Mouse (Mus musculus): Measurements from ENCODE around the gene Pnkd. TPM values are rescaled to one million over a fixed set of nuclear protein-coding genes. Genes with fewer than 3 reads are reported as not detected.
A peak's percentile ranks its signal among the peaks of the same experiment; 100 is the strongest.
"Not testable (repeated sequence)": the region's sequence is repeated elsewhere in the genome, so short reads cannot be mapped to it uniquely, and the experiment has no call there.

Gene Pnkd
- total RNA-seq, 1 experiment from 2014 or later, result 17.2 TPM

DNA sequence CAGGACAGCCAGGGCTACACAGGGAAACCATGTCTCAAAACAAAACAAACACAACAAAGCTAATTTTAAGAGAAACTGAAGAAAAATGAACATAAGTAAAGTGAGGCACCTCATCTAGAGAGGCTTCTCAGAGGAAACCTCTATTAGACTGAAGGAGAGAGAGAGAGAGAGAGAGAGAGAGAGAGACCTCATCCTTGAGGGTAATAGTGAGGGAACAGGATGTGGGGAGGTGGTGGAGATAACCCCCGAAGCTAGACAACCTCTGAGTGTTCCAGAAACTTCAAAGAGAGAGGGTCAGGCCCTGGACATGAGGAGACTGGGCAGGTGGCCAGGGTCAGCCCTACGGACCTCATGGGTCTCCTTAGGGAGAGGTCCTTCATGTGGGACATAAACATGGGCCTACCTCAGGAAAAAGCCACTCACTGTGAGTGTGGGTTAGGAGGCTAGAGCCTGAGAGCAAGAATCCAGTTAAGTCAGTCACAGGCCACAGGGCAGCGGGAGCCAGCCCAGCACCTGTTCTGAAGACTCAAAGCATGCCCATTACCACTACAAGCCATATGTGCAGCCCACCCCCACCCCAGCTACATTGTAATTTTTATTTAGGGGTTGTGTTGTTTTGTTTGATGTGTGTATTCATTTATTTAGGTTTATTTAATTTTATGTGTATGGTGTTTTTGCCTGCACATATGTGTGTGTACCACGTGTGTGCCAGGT, 31.5 kb downstream of the Pnkd start:
- 0 out of 2 replicates have a peak, but pooled peaks have one; percentile 27 for ATAC-seq (replicated peaks; ENCODE audit: low read depth, poor library complexity, severe bottlenecking)

DNA sequence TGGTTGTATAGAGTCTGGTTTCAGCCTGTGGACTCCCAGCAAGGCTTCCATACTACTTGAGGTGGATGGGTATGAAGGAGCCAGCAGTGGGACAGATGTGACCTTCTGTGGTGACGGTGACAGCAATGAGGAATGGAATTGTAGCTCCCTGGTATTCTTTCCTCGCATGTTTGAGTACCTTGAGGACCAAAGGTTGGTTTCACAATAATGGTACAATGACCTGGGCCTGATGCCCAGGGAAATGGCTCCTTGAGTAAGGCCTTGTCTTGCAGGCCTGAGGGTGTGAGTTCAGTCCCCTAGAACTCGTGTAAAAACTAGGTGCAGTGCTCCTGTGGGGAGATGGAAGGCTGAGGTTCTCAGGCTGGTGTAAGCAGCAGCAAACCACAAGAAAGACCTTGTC, 34.0 kb downstream of the Pnkd start:
- ATAC-seq (replicated peaks; ENCODE audit: low read depth, poor library complexity, severe bottlenecking), result no peak

DNA sequence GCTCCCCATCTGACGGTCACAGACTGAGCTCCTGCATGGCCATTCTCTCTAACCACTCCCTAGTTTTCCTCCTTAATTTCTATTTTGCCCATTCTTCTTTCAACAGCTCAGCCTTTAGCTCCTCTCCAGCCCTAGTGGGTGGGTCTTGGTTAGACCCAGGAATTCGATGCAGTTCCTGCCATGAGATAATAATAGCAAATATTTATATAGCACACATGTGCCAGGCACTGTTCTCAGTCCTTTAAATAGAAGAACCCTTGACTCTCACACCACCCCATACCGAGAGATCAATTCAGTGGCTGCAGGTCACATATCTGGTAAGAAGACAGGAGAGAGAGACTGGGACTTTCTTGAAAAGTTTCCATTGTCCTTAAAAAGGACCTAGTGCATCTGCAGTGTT, 36.7 kb downstream of the Pnkd start:
- ATAC-seq (replicated peaks; ENCODE audit: low read depth, poor library complexity, severe bottlenecking), result no peak

DNA sequence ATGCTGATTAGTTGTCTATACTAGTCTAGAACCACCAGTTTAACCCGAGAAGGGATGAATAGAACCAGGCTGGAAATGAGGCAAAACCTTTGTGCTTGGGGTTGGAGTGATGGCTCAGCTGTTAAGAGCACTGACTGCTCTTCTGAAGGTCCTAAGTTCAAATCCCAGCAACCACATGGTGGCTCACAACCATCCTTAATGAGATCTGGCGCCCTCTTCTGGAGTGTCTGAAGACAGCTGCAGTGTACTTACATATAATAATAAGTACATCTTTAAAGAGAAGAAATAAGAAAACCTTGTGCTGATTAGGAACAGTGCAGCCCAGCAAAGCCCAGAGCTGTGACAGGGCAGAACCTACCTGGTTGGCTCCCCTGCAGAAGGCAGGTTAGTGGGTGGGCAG, 42.2 kb downstream of the Pnkd start:
- not testable (repeated sequence) for ATAC-seq (replicated peaks; ENCODE audit: low read depth, poor library complexity, severe bottlenecking)

DNA sequence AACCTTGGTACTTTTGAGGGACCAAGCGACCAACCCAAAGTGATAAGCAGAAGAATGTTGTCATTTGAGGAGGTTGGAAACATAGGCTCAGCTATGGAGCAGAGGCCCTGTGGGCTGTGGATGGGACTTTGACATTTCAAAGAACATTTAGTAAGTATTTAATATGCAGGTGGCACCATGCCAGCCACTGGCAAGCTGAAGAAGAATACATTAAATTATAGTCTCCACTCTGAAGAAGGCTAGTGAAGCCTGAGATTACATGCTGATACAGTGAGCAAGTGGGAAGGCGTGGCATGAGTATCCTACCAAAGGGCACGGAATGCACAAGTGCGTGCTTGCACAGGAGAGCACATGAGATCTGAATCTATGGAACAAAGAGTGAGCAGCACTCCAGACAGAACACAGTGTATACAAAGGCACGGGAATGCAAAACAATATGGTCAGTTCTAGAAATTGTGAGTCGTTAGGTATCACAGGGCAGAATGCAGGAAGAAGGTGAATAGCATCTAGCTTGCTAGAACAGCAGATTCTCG, 45.2 kb downstream of the Pnkd start:
- ATAC-seq (replicated peaks; ENCODE audit: low read depth, poor library complexity, severe bottlenecking), result no peak

DNA sequence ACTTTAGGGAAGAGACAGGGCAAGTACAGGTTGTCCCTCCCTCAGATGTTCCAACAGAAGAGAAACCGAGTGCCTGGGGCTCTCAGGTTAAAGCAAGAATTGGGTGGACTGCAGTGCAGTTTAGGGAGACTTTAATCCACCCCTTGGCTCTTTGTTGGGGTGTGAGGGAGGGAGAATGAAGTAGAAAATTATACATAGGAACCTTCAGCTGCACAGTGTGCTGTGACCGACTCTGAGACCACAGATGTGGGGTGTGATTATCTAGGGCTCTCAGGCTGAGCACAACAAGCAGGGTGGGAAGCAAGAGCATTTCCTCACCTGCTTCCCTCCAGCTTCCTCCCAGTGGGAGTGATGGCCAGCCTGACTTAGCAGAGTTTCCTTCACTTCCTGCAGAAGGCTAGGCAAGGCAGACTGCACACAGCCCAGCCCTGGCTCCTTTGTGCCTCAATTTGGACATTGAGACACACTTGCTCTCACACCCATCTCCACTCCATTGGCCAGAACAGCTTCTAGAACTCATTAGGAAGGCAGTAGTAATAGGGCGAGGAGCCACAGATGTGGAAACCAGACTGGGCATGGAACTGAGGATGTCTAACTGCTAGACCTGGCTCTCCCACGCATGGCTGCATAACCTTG, 46.4 kb downstream of the Pnkd start:
- 0 out of 2 replicates have a peak, but pooled peaks have one; percentile 3 for ATAC-seq (replicated peaks; ENCODE audit: low read depth, poor library complexity, severe bottlenecking)

DNA sequence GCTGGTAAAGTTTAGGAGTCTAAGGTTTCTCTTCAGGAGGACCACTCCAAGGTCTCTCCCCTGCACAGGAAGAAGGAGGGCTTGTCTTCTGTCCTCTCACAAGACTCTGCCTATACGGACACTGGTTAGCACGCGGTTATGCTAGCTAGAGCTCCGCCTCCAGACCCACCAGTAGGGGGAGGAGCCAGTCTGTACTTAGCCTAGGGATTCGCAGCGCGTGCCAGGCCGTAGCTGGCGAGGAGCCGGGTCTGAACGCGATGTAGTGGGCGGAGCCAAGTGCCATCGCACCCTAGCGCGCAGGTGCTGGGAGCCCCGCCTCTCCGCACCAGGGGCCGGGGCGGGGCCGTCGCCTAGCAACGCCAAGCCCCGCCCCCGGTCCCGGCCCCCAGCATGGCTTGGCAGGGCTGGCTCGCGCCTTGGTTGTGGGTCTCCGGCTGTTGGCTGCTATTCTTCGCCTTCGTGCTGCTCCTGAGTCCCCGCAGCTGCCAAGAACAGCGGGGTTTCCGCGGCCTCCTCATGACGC, 47.6 kb downstream of the Pnkd start:
- peak; percentile 89 for ATAC-seq (replicated peaks; ENCODE audit: low read depth, poor library complexity, severe bottlenecking)

DNA sequence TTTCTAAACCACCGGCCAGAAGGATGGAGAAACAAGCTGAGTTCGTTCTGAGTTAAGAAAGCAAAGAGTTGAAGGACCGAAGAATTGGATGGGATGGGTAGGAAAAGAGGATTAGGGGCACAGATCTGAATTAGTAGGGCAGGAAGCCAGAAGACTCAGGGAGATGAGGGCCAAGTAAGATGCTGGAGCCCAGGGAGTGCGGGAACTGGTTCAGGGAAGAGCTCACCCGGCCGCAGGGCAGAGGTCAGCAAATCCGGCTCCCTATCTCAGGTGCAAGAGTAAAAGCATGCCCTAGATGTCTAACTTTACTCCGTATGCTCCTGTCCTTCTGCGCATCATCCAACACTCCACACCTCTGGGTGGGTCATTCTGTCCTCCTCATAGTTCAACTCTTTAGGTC, 48.2 kb downstream of the Pnkd start:
- no peak for ATAC-seq (replicated peaks; ENCODE audit: low read depth, poor library complexity, severe bottlenecking)

DNA sequence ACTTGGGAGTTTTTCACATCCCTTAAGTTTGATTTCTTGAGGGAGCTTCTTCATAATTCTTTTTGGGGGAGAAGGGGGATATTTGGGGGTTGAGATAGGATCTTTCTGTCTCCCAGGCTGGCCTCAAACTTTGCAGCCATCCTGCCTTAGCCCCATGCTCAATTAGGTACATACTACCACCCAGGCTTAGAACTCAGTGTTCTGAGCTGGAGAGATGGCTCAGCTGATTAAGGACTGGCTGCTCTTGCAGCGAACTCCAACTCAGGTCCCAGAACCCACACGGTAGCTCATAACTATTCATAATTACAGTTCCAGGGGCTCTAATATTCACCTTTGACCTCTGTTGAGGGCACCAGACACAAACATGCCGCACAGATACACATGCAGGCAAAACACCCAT, 49.9 kb downstream of the Pnkd start:
- ATAC-seq (replicated peaks; ENCODE audit: low read depth, poor library complexity, severe bottlenecking), result no peak

DNA sequence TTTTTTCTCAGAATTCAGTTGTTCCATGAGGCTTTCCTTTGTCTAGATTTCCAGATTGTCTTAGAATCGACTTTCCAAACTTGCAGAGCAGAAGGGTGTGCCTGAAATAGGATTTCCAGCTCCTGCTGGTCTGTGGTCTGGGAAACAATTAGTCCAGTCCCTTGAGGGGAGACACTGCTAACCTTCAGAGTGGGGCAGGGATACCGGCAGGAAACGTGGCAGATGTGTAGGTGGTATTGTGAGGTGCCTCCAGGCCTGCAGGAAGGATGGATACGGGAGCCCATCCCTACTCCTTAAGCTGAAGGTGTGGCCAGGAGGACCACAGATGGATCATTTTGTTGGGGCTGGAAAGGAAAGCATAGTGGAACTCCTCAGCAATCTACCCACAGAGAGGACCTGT, 50.3 kb downstream of the Pnkd start:
- ATAC-seq (replicated peaks; ENCODE audit: low read depth, poor library complexity, severe bottlenecking), result no peak

DNA sequence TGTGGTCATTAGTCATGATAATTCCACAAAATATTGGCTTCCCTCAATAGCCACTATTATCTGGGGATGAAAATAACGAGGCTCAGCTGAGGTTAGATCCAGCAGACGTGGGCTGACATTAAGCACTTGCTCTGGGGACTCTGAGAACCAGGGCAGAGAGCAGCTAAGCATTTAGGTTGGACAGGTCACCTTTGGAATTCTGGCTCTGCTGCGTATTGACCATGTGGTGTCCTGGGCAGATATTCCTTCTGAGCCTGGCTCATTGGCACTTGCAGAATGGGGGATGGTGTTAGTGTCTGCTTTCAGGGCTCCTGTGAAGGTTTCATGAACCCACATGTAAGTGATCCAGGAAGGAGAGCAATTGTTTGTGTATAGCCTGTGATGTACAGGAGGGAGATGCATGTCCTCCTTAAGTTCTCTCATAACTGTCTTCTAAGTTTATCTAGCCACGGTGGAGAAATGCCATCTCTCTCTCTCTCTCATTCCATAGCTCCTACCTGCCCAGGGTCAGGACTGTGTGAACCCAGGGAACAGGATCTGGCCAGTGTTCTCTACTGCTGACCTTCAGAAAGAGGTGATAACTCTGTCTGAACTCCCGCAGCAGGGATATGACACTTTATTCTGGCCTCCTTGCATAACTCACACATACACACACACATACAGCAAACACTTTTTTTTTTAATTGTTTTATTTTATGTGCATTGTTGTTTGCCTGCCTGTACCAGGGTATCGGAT, 50.9 kb downstream of the Pnkd start:
- ATAC-seq (replicated peaks; ENCODE audit: low read depth, poor library complexity, severe bottlenecking), result no peak

DNA sequence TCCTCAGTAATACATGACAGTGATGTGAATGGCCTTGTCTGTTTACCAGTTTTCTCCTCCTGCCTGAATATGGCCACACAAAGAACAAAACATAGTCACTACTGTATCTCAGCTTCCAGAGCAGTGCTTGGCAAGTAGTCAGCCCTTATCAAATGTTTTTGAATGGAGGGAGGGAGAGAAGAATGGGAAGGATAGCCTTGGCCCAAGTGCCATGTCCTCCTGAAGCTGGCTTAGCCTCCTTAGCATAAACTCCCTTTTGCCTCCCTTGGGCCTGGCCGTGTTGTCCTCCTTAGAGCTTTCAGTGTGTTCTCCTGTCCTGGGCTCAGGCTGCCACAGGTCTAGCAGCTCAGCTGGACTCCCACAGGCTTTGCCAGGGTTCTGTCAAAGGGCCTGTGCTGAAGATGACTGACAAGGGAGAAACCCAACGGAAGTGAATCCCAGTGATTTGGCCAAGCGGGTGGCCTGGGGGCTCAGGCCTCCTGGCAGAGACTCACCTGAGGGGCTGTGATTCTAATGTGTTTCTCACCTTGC, 52.6 kb downstream of the Pnkd start:
- no peak for ATAC-seq (replicated peaks; ENCODE audit: low read depth, poor library complexity, severe bottlenecking)

DNA sequence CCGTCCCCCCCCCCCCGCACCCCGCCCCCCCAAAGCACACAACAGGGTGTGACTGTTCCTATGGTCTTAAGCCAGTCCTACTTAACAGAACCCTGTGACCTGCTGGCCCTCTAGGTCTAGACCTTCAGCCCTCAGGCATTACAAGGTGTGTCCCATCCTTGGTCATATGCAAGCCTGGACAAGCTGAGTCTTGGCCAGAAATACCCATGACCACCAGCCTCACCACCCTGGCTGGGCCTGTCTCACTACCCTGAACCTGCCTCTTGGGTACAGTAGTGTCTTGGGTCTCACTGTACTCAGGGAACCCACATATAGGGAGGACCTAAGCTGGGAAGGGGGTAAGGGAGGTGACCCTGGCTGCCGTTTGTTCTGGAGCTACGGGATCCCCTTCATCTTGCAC, 53.3 kb downstream of the Pnkd start:
- ATAC-seq (replicated peaks; ENCODE audit: low read depth, poor library complexity, severe bottlenecking), result no peak

DNA sequence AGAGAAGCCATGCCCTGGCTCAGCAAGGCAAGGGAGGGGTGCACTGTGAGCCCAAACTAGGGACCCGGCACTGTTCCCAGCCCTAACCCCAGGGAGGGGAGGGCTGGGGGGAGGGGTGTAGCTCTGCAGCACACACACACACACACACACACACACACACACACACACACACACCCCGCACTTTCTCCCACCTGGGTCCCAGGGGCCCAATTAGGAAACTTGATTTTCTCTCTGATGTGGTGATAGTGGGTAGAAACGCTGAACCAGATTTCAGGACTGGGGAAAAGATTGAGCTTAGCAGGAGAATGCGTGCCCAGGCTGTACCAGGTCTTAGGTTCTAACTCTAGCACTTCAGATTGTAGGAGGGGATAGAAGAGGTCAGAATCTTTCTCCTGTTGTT, 53.9 kb downstream of the Pnkd start:
- no peak for ATAC-seq (replicated peaks; ENCODE audit: low read depth, poor library complexity, severe bottlenecking)

DNA sequence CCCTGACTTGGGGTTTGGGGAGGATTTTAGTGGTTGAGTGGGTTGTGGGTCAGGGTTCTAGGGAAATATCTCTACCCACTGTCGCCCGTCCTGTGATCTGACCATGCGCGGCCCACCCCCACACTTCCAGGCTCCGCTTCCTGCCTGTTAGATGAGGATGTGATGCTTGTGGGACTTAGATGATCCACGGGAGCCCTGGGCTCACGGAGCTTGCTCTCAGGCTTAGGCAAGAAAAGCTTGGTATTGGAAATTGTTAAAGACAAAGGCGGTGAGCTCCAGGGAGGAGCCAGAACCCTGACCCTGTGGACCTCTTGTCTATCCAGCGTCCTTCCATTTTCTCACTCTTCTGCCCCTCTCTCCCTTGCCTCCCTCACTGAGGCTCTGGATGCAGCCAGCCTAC, 55.2 kb downstream of the Pnkd start:
- ATAC-seq (replicated peaks; ENCODE audit: low read depth, poor library complexity, severe bottlenecking), result no peak

DNA sequence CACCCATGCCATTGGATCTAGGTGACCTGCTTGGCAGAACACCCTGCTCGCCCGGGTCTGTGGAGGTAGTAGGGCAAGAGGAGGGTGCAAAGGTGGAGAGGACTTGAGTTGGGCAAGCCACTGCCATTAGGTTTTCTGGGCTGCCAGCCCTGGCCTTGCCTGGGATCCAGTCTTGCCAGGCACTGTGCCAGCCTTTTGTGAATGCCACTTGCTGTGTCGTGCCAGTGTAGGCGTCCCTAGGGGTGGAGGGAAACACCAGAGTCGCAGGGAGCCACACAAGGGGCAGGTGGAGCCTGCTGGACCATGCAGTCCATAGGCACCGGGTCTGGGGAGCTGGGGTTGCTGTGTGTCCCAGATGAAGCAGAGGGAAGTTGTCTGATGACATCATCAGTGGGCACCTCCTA, 55.6 kb downstream of the Pnkd start:
- no peak; the same call in 1 of the 2 replicates for ATAC-seq (replicated peaks; ENCODE audit: low read depth, poor library complexity, severe bottlenecking)

DNA sequence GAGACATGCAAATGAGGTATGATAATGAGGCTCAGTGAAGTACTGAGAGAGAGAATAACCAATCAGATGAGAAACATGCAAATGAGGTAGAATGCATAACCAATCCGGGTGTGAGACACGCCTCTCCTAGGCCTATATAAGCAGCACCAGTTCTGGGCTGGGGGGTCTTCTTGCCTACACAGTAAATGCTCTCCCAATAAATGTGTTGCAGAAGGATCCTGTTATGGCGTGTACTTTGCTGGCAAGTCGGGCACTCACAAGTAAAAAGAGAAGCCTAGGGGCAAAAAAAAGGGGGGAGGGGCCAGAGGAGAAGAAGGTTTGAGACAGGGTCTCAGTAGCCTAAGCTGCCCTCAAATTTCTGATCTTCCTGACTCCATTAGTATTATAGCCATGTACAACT, 56.3 kb downstream of the Pnkd start:
- not testable (repeated sequence) for ATAC-seq (replicated peaks; ENCODE audit: low read depth, poor library complexity, severe bottlenecking)

DNA sequence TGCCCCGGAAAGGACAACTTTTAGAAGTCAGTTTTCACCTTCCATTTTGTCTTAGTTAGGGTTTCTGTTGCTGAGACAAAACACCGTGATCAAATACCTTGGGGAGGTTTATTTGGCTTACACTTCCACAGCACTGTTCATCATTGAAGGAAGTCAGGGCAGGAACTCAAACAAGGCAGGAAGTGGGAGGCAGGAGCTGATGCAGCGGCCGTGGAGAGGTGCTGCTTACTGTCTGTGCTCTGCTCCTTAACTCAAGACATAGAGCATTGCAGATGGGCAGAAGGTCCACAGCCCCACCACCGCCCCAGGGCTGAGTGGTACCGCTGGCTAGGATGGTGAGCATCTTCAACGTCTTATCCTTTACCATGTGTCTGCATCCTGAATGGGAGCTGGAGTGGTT, 57.2 kb downstream of the Pnkd start:
- no peak for ATAC-seq (replicated peaks; ENCODE audit: low read depth, poor library complexity, severe bottlenecking)

DNA sequence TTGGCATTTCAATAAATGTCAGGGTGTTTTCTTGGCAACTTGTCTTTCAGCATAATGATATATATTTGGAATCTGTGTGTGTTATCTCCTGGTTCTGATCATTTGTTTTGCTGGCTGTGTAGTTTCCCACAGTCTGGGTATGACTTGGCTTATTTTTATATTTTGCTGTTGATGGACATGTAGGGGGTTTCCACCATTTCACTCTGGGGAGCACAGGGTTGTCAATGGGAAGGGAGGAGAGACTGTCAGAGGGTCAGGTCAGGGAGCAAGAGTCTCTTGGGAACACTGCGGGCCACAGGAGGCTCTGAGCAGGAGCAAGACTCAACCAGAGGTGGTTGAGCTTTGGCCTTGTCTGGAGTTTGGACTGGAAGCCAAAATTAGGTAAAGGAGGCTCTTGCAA, 57.6 kb downstream of the Pnkd start:
- no peak for ATAC-seq (replicated peaks; ENCODE audit: low read depth, poor library complexity, severe bottlenecking)

DNA sequence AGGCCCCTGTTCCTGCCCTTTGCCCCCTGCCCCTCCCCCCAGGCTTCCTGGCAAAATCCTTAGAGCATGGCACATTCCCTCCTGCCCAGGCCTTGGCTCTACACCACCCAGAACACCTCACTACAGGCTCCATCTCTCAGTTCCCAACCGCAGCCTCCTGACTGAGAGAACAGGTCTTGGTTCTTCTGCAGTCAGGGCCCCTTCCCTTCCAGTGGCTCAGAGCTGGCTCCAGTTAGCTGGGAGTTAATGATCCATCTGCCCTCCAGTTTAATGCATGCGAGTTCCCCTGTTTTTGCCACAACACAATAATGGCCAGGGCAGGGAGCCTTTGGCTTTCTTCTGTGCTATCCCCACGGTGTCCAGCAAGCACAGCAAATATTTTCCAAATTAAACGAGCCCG, 58.4 kb downstream of the Pnkd start:
- no peak for ATAC-seq (replicated peaks; ENCODE audit: low read depth, poor library complexity, severe bottlenecking)

All from common myeloid progenitor, adult 5-6 weeks (primary cell).